Mouse (Mus musculus) megakaryocyte, embryonic 14.5 days (primary cell): ENCODE data around the gene Tmem107.

Experiments
- FLI1 ChIP-seq: IDR thresholded peaks from 2 replicates; pipeline ENCODE4 v1.6.1; 2012; ENCODE audit warnings: low read length, inconsistent platforms, mixed read lengths
- GATA1 ChIP-seq: IDR thresholded peaks from 3 replicates; pipeline ENCODE4 v1.6.1; 2012; ENCODE audit warnings: mixed read lengths, low read length, inconsistent platforms, borderline replicate concordance

DNA sequence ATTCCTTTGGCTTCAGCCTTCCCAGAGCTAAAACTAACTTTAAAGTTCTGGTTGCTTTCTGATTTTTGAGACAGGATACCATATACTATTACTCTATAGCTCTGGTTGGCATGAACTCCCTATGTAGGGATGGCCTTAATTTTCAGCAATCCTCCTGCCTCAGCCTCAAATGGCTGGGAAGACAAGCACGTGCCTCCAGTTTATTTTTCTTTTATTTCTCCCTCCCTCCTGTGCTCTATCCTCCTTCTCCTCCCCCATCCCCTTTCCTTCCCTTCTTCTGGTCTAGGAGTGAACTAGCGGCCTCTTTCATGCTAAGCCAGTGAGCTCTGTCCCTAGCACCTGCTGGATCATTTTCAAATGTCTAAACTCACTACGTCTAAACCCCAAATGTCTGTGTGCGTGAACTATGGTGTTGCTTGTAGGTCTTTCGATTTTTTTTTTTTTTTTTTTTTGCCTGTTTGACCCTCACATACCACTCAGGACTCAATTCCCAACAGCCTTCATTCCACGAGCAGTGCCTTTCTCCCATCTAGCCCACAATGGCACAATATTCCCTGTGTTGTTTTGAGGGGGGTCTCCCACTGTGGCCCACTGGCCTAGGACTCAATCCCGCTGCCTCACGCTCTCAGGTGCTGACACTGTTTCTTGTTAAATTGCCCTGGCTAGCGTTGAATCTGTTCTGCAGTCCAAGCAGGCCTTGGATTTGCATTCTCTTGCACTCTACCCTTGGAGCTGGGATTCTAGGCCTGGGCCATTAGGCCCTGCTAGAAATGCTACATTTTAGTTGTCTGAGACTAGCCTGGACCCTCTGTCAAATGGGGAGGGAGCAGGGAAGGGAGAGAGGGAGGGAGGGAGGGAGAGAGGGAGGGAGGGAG lies 6.1 kb upstream of the Tmem107 start:
- no peak for TF ChIP-seq GATA1
- TF ChIP-seq FLI1 = no peak
